Mouse (Mus musculus) embryo, embryonic 10 days (tissue): ENCODE results near the gene Cgrrf1.

ENCODE experiments used
- DNase-seq: peaks from one replicate; pipeline ENCODE4 v3.0.0-alpha.2; 2015; ENCODE audit warnings: low spot score

The Cgrrf1 gene

GRCm38 (mm10) chr14:46823996-46824395, 7.9 kb upstream of the Cgrrf1 start:
- no peak for DNase-seq

GRCm38 (mm10) chr14:46827430-46827829, 4.5 kb upstream of the Cgrrf1 start:
- DNase-seq, result no peak

- DNase-seq, result peak; percentile 11
These were observed 630 bp upstream of the Cgrrf1 start for GRCm38 (mm10) chr14:46831295-46831694.

GRCm38 (mm10) chr14:46832354-46833272, 688 bp downstream of the Cgrrf1 start:
- peak; percentile 8 for DNase-seq

- no peak for DNase-seq
These were observed 7.4 kb downstream of the Cgrrf1 start for GRCm38 (mm10) chr14:46839326-46839725.

GRCm38 (mm10) chr14:46845706-46846105, 13.8 kb downstream of the Cgrrf1 start:
- DNase-seq, result no peak

GRCm38 (mm10) chr14:46848063-46848590, 16.2 kb downstream of the Cgrrf1 start:
- no peak for DNase-seq

GRCm38 (mm10) chr14:46848736-46849135, 16.8 kb downstream of the Cgrrf1 start:
- no peak for DNase-seq

- no peak for DNase-seq
These were observed 17.8 kb downstream of the Cgrrf1 start for GRCm38 (mm10) chr14:46849769-46850168.

- no peak for DNase-seq
These were observed 21.8 kb downstream of the Cgrrf1 start for GRCm38 (mm10) chr14:46853677-46854076.

GRCm38 (mm10) chr14:46862922-46863321, 31.0 kb downstream of the Cgrrf1 start:
- no peak for DNase-seq

- DNase-seq, result peak; percentile 90
These were observed 49.0 kb downstream of the Cgrrf1 start for GRCm38 (mm10) chr14:46880935-46881334.

- peak; percentile 70 for DNase-seq
These were observed 49.9 kb downstream of the Cgrrf1 start for GRCm38 (mm10) chr14:46881581-46882430.

- peak; percentile 83 for DNase-seq
These were observed 50.6 kb downstream of the Cgrrf1 start, which contains the start of gene Samd4 for GRCm38 (mm10) chr14:46882431-46883067. Samd4 (plus strand) TSS chr14:46882854.

GRCm38 (mm10) chr14:46883068-46883870, 51.3 kb downstream of the Cgrrf1 start:
- DNase-seq, result peak; percentile 74

GRCm38 (mm10) chr14:46883871-46884441, 52.0 kb downstream of the Cgrrf1 start:
- DNase-seq, result peak; percentile 67

GRCm38 (mm10) chr14:46884701-46885428, 52.9 kb downstream of the Cgrrf1 start:
- peak; percentile 80 for DNase-seq

- peak; percentile 26 for DNase-seq
These were observed 53.5 kb downstream of the Cgrrf1 start for GRCm38 (mm10) chr14:46885429-46885755.

- DNase-seq, result peak; percentile 47
These were observed 54.0 kb downstream of the Cgrrf1 start for GRCm38 (mm10) chr14:46885891-46886301.

- no peak for DNase-seq
These were observed 57.2 kb downstream of the Cgrrf1 start for GRCm38 (mm10) chr14:46889096-46889495.
